Mouse (Mus musculus) kidney, embryonic 15.5 days (tissue): ENCODE results near the gene Mapkap1. TPM values are rescaled to one million over a fixed set of nuclear protein-coding genes. Genes with fewer than 3 reads are reported as not detected.

Experiments used
- polyA plus RNA-seq: library from polyadenylated mRNA; unstranded; fragments of >200 nt; fragmentation: Nextera tagmentation; extraction: Ambion mirVana; gene quantifications from 2 replicates; pipeline ENCODE4 v1.2.1, GENCODE M21; 2015

Mapkap1 gene
- polyA plus RNA-seq, 1 experiment from 2014 or later, result 86.4 TPM

Other genes with a start within 250 kb of the Mapkap1 start
- gene Pbx3, start 33.6 kb upstream of the Mapkap1 start, polyA plus RNA-seq, result 26.2 and 26.6 TPM in 2 replicates